Mouse (Mus musculus): Measurements from ENCODE around the gene Kif12. TPM values are rescaled to one million over a fixed set of nuclear protein-coding genes. Genes with fewer than 3 reads are reported as not detected.

The Kif12 gene
- polyA plus RNA-seq, 1 experiment, result not detected

DNA sequence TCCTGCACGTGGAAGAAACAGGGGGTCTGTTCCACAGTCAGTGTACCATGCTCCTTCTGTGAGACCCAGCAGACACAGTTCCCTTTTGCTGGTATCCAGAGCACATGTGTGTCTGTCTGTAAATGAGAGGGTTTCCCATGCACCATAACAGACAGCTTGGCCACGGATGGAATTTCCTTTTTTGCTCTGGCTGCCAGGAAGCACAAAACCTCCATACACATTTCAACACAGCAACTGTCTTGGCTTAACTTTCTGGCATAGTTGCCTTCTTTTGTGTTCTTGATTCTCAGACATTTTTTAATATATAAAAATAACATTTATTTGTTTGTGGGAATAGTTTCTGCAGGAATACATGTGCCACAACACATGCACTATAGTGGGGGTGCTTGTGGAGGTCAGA lies 16.3 kb downstream of the Kif12 start:
- Histone ChIP-seq H3K4me1 (ENCODE audit: control insufficient read depth, insufficient read depth, low read length) (peaks cover 12% of the 10 kb centered on the region), H3K4me3 (replicated peaks; ENCODE audit: control insufficient read depth, low read depth, low read length) (no peak overlapping the region), H3K27ac (ENCODE audit: control insufficient read depth, insufficient read depth, low read depth, low read length, poor library complexity) (no peak overlapping the region)
- 12% methylated on average over 2 of the region's 2 CpGs for WGBS
- TF ChIP-seq POLR2A (IDR thresholded peaks at IDR 0.05; ENCODE audit: borderline replicate concordance, control insufficient read depth, low read depth, low read length) (no peak), CTCF (IDR thresholded peaks at IDR 0.05; ENCODE audit: control insufficient read depth, insufficient read depth, low read length) (no peak)

DNA sequence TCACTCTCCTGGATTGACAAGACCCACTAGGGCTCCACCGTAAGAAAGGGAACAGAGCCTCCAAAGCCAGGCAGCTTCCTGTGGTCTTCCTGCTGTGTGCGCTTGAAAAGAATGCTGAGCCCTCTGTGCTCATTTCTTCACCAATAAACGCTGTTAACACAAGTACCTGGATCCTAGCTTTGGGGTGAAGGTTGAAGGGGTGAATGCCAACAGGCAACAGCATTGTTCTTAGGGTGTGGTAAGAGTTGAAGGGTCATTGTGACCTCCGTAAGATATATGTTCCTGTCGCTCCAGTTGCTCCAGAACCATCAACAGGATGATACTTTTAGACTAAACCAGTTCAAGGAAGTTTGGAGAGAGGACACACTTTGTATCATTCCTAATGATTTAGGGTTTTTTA lies 17.2 kb downstream of the Kif12 start, which contains the start of gene Ambp:
Ambp (minus strand) TSS at position 101 of the 400 bp plus-strand sequence.
- 24% methylated on average over 5 of the region's 5 CpGs for WGBS
- Histone ChIP-seq H3K4me1 (ENCODE audit: control insufficient read depth, insufficient read depth, low read length) (peaks cover 12% of the 10 kb centered on the region), H3K27ac (ENCODE audit: control insufficient read depth, insufficient read depth, low read depth, low read length, poor library complexity) (no peak within 1 kb of the TSS), H3K4me3 (replicated peaks; ENCODE audit: control insufficient read depth, low read depth, low read length) (no peak within 1 kb of the TSS)
- TF ChIP-seq CTCF (IDR thresholded peaks at IDR 0.05; ENCODE audit: control insufficient read depth, insufficient read depth, low read length) (no peak), POLR2A (IDR thresholded peaks at IDR 0.05; ENCODE audit: borderline replicate concordance, control insufficient read depth, low read depth, low read length) (no peak)

DNA sequence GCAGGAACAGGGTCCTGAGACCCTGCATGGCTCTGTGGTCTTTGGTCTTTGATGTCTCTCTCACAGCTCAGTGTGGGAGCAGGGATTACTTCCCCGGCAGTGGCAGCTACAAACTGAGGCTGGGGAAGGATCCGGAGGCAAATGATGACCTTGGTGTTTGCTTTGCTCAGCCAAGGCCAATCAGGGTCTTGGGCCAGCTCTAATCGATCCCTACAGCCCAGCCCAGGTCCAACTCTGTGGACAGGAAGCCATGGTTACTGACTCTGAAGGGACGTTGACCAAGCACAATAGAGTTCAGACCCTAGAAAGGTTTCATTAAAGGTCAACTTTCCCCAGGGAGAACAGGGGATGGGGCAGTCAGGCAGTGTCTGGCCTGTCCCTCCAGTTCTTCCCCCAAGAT lies 17.9 kb downstream of the Kif12 start:
- H3K4me3 ChIP-seq (replicated peaks; ENCODE audit: control insufficient read depth, low read depth, low read length), result no peak overlapping the region
- WGBS, result 65% methylated on average over 4 of the region's 4 CpGs
- no peak overlapping the region for H3K27ac ChIP-seq (ENCODE audit: control insufficient read depth, insufficient read depth, low read depth, low read length, poor library complexity)

DNA sequence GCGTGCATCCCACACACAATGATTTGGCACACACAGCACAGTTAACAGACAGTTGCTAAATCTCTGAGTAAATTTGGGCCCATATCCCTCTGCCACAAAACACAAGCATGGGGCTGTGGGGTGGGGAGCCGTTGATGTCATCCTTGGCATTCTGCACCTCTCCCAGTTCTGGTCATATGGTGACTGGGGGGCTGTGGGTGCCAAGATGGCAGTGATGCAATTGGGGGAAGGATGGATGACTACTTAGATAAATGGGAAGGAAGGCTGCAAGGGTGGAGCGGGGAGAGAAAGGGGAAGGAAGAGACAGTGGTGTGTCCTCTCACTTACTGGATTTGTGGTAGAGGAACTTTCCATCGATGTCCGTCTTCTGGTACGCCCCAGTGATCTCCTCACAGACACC lies 20.8 kb downstream of the Kif12 start:
- H3K4me3 ChIP-seq (replicated peaks; ENCODE audit: control insufficient read depth, low read depth, low read length), result no peak overlapping the region
- WGBS, result 17% methylated on average over 6 of the region's 6 CpGs
- no peak overlapping the region for H3K27ac ChIP-seq (ENCODE audit: control insufficient read depth, insufficient read depth, low read depth, low read length, poor library complexity)
- peaks cover 12% of the 10 kb centered on the region for H3K4me1 ChIP-seq (ENCODE audit: control insufficient read depth, insufficient read depth, low read length)
- TF ChIP-seq POLR2A (IDR thresholded peaks at IDR 0.05; ENCODE audit: borderline replicate concordance, control insufficient read depth, low read depth, low read length) (no peak), CTCF (IDR thresholded peaks at IDR 0.05; ENCODE audit: control insufficient read depth, insufficient read depth, low read length) (no peak)

More for the DNA sequence above, 17.9 kb downstream of the Kif12 start:
- peaks cover 12% of the 10 kb centered on the region for H3K4me1 ChIP-seq (ENCODE audit: control insufficient read depth, insufficient read depth, low read length)
- TF ChIP-seq POLR2A (IDR thresholded peaks at IDR 0.05; ENCODE audit: borderline replicate concordance, control insufficient read depth, low read depth, low read length) (no peak), CTCF (IDR thresholded peaks at IDR 0.05; ENCODE audit: control insufficient read depth, insufficient read depth, low read length) (no peak)

DNA sequence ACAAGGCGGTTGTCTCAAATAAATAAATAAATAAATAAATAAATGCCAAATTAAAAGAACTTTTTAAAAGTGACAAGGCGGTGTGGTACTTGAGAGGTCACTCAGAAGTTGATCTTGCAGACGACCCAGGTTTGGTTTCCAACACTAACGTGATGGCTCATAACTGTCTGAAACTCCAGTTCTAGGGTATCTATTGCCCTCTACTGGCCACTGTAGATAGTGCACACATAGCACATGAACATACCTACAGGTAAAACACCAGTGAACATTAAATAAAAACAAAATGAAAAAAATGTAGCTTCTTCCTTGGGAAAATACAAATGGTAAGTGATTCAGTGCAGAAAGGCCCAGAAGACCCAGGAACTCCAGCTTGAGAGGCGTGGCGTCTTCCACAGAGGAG lies 24.7 kb downstream of the Kif12 start:
- H3K4me1 ChIP-seq (ENCODE audit: control insufficient read depth, insufficient read depth, low read length), result peaks cover 8% of the 10 kb centered on the region; the same call in 1 of the 2 replicates
- TF ChIP-seq POLR2A (IDR thresholded peaks at IDR 0.05; ENCODE audit: borderline replicate concordance, control insufficient read depth, low read depth, low read length) (no peak), CTCF (IDR thresholded peaks at IDR 0.05; ENCODE audit: control insufficient read depth, insufficient read depth, low read length) (no peak)
- WGBS, result 89% methylated on average over 6 of the region's 6 CpGs
- H3K27ac ChIP-seq (ENCODE audit: control insufficient read depth, insufficient read depth, low read depth, low read length, poor library complexity), result no peak overlapping the region
- H3K4me3 ChIP-seq (replicated peaks; ENCODE audit: control insufficient read depth, low read depth, low read length), result no peak overlapping the region

DNA sequence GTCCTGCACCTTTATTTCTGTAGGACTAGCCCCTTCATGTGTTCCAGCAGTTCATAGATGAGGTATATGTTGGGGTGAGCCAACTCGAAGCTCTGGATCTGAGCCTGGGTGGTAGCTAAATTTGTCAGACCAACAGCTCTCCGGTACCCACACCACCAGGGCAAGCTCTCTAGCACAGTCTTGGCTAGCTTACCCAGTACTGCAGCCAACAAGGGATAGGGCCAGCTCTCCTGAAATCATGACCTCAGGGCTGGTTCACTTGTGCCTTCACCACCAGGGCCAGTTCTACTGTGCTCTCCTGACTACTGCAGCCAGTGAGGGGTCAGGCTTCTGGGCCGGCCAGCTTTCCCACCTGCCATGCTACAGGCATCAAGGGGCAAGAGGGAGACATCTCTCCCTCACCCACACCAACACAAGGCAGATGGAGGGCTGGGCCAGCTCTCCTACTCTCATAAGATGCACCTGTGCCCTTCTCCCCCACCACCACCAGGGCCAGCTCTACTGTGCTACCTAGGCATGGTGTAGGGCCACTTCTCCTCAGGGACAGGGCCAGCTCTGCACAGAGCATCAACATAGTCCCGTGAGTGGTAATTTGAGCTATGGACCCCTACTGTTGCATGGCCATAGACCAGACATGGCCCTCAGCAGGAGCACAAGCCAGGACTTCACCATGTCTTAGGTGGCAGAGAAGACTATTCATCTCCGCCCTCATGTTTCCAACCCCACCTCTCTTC lies 41.9 kb downstream of the Kif12 start:
- 84% methylated on average over 5 of the region's 5 CpGs for WGBS

DNA sequence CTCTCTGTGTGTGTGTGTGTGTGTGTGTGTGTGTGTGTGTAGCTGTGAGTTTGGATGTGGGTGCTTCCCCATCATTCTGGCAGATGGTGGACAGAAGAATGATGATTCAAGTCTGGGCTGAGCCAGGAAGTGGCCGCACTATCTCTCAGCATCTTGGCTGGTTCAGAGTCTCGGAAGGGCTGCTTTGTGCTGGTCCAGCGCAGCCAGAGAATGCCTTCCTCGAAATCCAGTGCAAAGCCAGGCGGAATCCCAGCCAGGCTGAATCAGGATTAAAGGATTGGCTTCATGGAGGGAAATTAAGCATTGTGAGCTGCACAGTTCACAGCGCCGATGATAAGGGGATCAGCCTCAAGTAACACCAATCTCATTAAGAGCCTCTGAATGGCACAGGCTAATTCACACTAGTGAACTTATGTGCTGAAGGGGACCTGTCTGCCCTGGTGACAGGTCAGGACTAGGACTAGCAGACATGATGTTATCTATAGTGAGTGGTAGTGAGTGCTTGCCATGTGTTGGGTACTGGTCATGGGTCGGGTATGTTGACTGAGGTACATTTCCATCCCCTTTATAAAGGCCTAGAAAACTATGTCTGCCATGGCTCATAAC lies 47.0 kb downstream of the Kif12 start:
- Histone ChIP-seq H3K4me1 (ENCODE audit: control insufficient read depth, insufficient read depth, low read length) (no peaks in the 10 kb centered on the region), H3K4me3 (replicated peaks; ENCODE audit: control insufficient read depth, low read depth, low read length) (no peak overlapping the region), H3K27ac (ENCODE audit: control insufficient read depth, insufficient read depth, low read depth, low read length, poor library complexity) (no peak overlapping the region)
- TF ChIP-seq POLR2A (IDR thresholded peaks at IDR 0.05; ENCODE audit: borderline replicate concordance, control insufficient read depth, low read depth, low read length) (no peak), CTCF (IDR thresholded peaks at IDR 0.05; ENCODE audit: control insufficient read depth, insufficient read depth, low read length) (no peak)
- WGBS, result 75% methylated on average over 8 of the region's 8 CpGs

More for the DNA sequence above, 41.9 kb downstream of the Kif12 start:
- Histone ChIP-seq H3K4me1 (ENCODE audit: control insufficient read depth, insufficient read depth, low read length) (no peaks in the 10 kb centered on the region), H3K27ac (ENCODE audit: control insufficient read depth, insufficient read depth, low read depth, low read length, poor library complexity) (no peak overlapping the region), H3K4me3 (replicated peaks; ENCODE audit: control insufficient read depth, low read depth, low read length) (no peak overlapping the region)
- TF ChIP-seq CTCF (IDR thresholded peaks at IDR 0.05; ENCODE audit: control insufficient read depth, insufficient read depth, low read length) (no peak), POLR2A (IDR thresholded peaks at IDR 0.05; ENCODE audit: borderline replicate concordance, control insufficient read depth, low read depth, low read length) (no peak)

DNA sequence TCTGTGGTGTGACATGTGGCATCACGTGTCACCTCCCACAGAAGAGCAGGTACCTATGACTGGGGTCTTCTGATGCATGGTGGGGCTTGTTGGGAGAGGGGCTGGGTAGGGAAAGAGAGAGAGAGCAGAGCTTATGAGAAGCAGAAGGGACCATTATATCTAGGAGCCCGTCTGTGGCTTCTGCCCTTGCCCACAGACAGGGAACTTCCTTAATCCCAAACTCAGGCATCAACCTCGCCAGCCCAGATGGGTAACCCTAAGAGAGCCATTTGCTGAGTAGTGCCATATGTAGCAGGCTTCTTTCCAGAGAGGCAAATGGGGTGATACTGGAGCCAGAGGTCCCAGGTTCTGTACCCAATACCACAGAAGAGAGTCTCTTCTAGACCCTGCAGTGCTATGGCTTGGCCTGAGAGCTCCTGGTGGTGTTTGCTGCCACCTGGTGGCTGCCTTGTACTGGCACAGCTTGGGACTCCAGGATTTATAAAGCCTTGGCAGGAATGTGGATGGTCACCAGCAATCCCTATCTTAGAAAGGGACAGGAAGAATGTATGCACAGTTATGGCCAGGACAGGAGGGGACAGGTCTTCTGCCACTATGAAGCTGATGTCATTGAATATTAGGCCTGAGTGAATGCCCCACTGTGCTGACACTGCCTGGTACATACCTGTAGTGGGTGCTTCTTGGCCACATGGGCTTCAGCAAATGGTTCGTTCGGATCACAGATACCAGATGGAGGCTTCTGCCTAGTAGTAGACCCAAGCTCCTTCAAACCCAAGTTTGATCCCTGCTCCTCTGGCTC lies 53.1 kb downstream of the Kif12 start:
- Histone ChIP-seq H3K4me1 (ENCODE audit: control insufficient read depth, insufficient read depth, low read length) (no peaks in the 10 kb centered on the region), H3K4me3 (replicated peaks; ENCODE audit: control insufficient read depth, low read depth, low read length) (no peak overlapping the region), H3K27ac (ENCODE audit: control insufficient read depth, insufficient read depth, low read depth, low read length, poor library complexity) (no peak overlapping the region)
- 59% methylated on average over 5 of the region's 5 CpGs for WGBS
- TF ChIP-seq POLR2A (IDR thresholded peaks at IDR 0.05; ENCODE audit: borderline replicate concordance, control insufficient read depth, low read depth, low read length) (no peak), CTCF (IDR thresholded peaks at IDR 0.05; ENCODE audit: control insufficient read depth, insufficient read depth, low read length) (peak; percentile 89)

Other genes with a start within 250 kb of the Kif12 start
- 0.40 and 1.1 TPM in 2 replicates for gene Zfp618, start 206.6 kb downstream of the Kif12 start, polyA plus RNA-seq (2011; ENCODE audit: insufficient read depth, insufficient read length, low replicate concordance, missing spikeins)
- 2.6 and 11.2 TPM in 2 replicates for gene Ambp, start 17.3 kb downstream of the Kif12 start, polyA plus RNA-seq (2011; ENCODE audit: insufficient read depth, insufficient read length, low replicate concordance, missing spikeins)
- gene Col27a1, start 41.9 kb upstream of the Kif12 start, polyA plus RNA-seq (2011; ENCODE audit: insufficient read depth, insufficient read length, low replicate concordance, missing spikeins), result 3.1 and 6.6 TPM in 2 replicates
- gene Orm1, start 172.4 kb upstream of the Kif12 start, polyA plus RNA-seq (2011; ENCODE audit: insufficient read depth, insufficient read length, low replicate concordance, missing spikeins), result 13.2 and 43.2 TPM in 2 replicates
- gene Orm3, start 184.0 kb upstream of the Kif12 start, polyA plus RNA-seq (2011; ENCODE audit: insufficient read depth, insufficient read length, low replicate concordance, missing spikeins), result not detected in 2 replicates
- not detected in 2 replicates for gene Orm2, start 190.3 kb upstream of the Kif12 start, polyA plus RNA-seq (2011; ENCODE audit: insufficient read depth, insufficient read length, low replicate concordance, missing spikeins)
- 34.5 and 61.0 TPM in 2 replicates for gene Akna, start 231.2 kb upstream of the Kif12 start, polyA plus RNA-seq (2011; ENCODE audit: insufficient read depth, insufficient read length, low replicate concordance, missing spikeins)